Mouse (Mus musculus) urinary bladder, postnatal 4 days (tissue): Measurements from ENCODE around the gene Olfr1204.

Source experiments
- DNase-seq, 2 experiments: peaks; one replicate each; pipeline ENCODE4 v3.0.0; 2021 to 2022; ENCODE audit warnings: low spot score in 2 of 2

Olfr1204 gene

DNA sequence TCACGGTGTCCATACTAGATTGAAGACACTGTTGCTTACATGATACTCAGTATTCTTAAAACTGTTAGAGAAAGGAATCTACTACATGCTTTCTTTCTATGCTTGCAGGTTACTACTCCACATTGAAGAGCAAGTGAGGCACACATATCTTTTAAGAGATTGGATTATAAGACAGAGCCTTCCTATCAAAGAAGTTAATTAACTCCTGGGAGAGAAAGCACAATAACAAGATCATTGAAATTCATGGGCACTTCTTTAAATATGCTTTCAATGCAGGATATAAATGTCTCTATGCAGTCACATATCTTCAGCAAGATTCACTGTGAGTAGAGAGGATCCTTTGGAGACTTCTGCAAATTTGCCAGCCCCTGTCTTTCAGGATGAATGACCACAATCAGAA lies at the start of gene Olfr1204:
TSS of gene Olfr1204 (plus strand) at position 301 of the 400 bp plus-strand sequence.
- DNase-seq: no peak

- DNase-seq: no peak
Measured at GRCm38 (mm10) chr2:88814196-88814595, 34.9 kb upstream of the Olfr1204 start, which contains the start of gene Olfr1202. Gene Olfr1202 (plus strand): TSS chr2:88814496.

GRCm38 (mm10) chr2:88829437-88829836 lies 19.7 kb upstream of the Olfr1204 start, which contains the start of gene Olfr1205:
Gene Olfr1205 (plus strand): TSS chr2:88829737.
- DNase-seq: no peak

DNA sequence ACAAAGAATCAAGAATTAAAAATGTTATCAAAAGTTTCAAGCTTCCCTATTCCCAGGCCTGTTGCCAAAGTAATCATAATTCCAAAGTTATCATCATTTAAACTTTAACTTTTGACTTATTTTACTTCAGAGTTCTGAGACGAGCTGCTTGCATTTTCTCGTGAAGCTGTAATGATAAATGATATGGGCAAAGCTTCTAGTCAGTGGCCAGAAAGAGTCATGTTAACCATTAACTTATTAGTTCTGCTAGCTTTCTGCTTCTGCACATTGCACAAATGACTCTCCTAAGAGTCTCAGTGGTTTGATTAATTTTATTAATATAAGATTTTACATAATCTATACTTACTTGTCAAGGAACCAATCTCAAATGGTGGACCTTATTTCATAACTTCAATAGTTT lies 10.6 kb upstream of the Olfr1204 start:
- no peak for DNase-seq

- no peak for DNase-seq
Measured at GRCm38 (mm10) chr2:88862931-88863330, 13.8 kb downstream of the Olfr1204 start, which contains the start of gene Olfr1206. Gene Olfr1206 (plus strand): TSS chr2:88863231.

DNA sequence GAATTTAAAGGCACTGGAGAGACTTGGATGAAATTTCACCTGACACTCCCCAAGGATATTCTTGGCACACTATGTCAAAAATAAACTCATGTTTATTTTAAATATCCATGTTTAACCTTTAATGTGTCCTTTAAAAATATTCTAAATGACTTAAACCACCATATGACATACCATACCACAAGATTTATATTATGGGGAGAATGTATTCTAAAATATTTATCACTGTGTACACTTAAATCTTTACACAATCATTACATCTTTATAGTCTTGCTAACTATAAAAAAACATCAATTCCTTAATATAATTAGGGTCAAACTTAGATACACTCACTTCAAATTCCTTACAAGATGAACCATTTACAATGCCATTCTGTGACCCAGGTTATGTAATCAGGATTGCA lies 53.1 kb downstream of the Olfr1204 start, which contains the start of gene Olfr1208:
TSS of gene Olfr1208 (minus strand) at position 101 of the 400 bp plus-strand sequence.
- no peak for DNase-seq
